In the genomic region with DNA sequence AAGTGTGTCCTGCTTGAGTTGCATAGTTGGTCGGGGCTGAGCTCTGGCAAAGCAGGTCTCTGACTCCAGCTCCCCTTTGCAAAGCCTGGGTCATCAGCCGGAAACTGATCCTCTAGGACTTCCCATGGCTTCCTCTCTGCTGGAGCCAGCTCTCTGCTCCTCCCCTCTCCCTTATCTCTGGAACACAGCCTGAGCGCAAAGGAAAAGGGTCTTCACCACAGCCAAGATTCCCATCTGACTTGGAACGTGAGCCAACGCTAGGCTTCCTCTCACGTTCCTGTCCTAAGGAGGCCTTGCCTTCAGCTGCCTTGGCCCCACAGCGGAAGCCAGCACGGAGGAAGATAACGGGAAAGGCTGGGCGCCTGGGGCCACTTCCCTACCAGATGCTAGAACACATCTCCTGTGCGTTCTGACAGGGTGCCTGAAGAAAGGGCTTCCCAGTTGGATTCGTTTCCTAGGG, we compare ENCODE assay signal across 8 mouse cellular contexts.
A peak's percentile ranks its signal among the peaks of the same experiment; 100 is the strongest.
DNase-seq lines count a peak whose midpoint lies in the region; ATAC-seq and TF ChIP-seq lines count a peak whose summit lies in the region.

No protein-coding gene starts in this region.

- H3K4me1 ChIP-seq in kidney, embryonic 15.5 days = peaks cover 17% of the 10 kb centered on the region; the same call in 1 of the 2 replicates
- no peaks in the 10 kb centered on the region for H3K4me1 ChIP-seq in hindbrain, postnatal 0 days (ENCODE audit: insufficient read depth, low read length)

- ATAC-seq in kidney, embryonic 15.5 days (replicated peaks; ENCODE audit: low FRiP score) = peak; percentile 60
- no peak for ATAC-seq in hindbrain, postnatal 0 days

- peak; percentile 76 to 81 for DNase-seq in adrenal gland, adult (ENCODE audit: inconsistent age in 2 of 2, low spot score in 1 of 2)
- no peak for DNase-seq in adrenal gland, postnatal 4 days (ENCODE audit: low spot score in 2 of 2)
- DNase-seq in heart, adult 8-10 months (ENCODE audit: low spot score) = peak; percentile 91
- DNase-seq in lung, postnatal 14 days = peak; percentile 78
- no peak for DNase-seq in hindbrain, postnatal 0 days (ENCODE audit: low spot score)
- DNase-seq in cerebellum, postnatal 36 days = no peak
- DNase-seq in B cell, adult 2 months = no peak

- H3K27ac ChIP-seq in kidney, embryonic 15.5 days = peak overlapping the region; percentile 80
- H3K27ac ChIP-seq in hindbrain, postnatal 0 days = no peak overlapping the region

- no peaks in the 10 kb centered on the region for H3K36me3 ChIP-seq in kidney, embryonic 15.5 days
- no peaks in the 10 kb centered on the region for H3K36me3 ChIP-seq in hindbrain, postnatal 0 days (ENCODE audit: insufficient read depth, low read length)

- no peaks in the 10 kb centered on the region for H3K27me3 ChIP-seq in kidney, embryonic 15.5 days
- H3K27me3 ChIP-seq in hindbrain, postnatal 0 days (ENCODE audit: insufficient read depth, low read length) = no peaks in the 10 kb centered on the region

- H3K9ac ChIP-seq in kidney, embryonic 15.5 days = no peak overlapping the region
- H3K9ac ChIP-seq in hindbrain, postnatal 0 days (replicated peaks; ENCODE audit: low read length) = no peak overlapping the region

- no peak overlapping the region for H3K4me2 ChIP-seq in kidney, embryonic 15.5 days
- H3K4me2 ChIP-seq in hindbrain, postnatal 0 days (ENCODE audit: low read depth, low read length) = no peak overlapping the region

- TF ChIP-seq CTCF in hindbrain, postnatal 0 days (IDR thresholded peaks at IDR 0.05; ENCODE audit: low read depth) = no peak

- WGBS in kidney, embryonic 15.5 days = 63% methylated on average over 12 of the region's 12 CpGs
- 74% methylated on average over 12 of the region's 12 CpGs for WGBS in hindbrain, postnatal 0 days

- no peak overlapping the region for H3K4me3 ChIP-seq in kidney, embryonic 15.5 days (replicated peaks)
- H3K4me3 ChIP-seq in hindbrain, postnatal 0 days (ENCODE audit: low read length) = no peak overlapping the region

- no peaks in the 10 kb centered on the region for H3K9me3 ChIP-seq in kidney, embryonic 15.5 days (replicated peaks)
- no peaks in the 10 kb centered on the region for H3K9me3 ChIP-seq in hindbrain, postnatal 0 days (ENCODE audit: low read length)

Comparison
In these comparisons a context has a peak if more than half of its experiments do, and no peak if none do; other contexts are left out.
1. DNase-seq: peak in adrenal gland, adult (2 of 2), heart, adult 8-10 months (single experiment) and lung, postnatal 14 days (single experiment); none in adrenal gland, postnatal 4 days (0 of 2), hindbrain, postnatal 0 days (single experiment), cerebellum, postnatal 36 days (0 of 2) and B cell, adult 2 months (0 of 2).